Mouse (Mus musculus): ENCODE results near the gene Map6. TPM values are rescaled to one million over a fixed set of nuclear protein-coding genes. Genes with fewer than 3 reads are reported as not detected.

Gene Map6
- total RNA-seq (2017) = 0.20 TPM in 1 of 2 replicates, not detected in the other

GRCm38 (mm10) chr7:99267251-99267896 is at the start of gene Map6:
Gene Map6, plus strand, starts transcription at chr7:99267447.
- ATAC-seq (replicated peaks in 1 of 2; ENCODE audit: insufficient read depth in 1 of 2, low FRiP score in 2 of 2, low TSS enrichment in 1 of 2, low read depth in 1 of 2, poor library complexity in 2 of 2, severe bottlenecking in 2 of 2) = peak in 1 of 2 experiments; percentile 22; a peak in 1 of 4 replicates

- no peak for ATAC-seq (replicated peaks in 1 of 2; ENCODE audit: insufficient read depth in 1 of 2, low FRiP score in 2 of 2, low TSS enrichment in 1 of 2, low read depth in 1 of 2, poor library complexity in 2 of 2, severe bottlenecking in 2 of 2)
These were observed 43.0 kb upstream of the Map6 start for GRCm38 (mm10) chr7:99224225-99224624.

GRCm38 (mm10) chr7:99224648-99225190 is 42.5 kb upstream of the Map6 start:
- no peak for ATAC-seq (replicated peaks in 1 of 2; ENCODE audit: insufficient read depth in 1 of 2, low FRiP score in 2 of 2, low TSS enrichment in 1 of 2, low read depth in 1 of 2, poor library complexity in 2 of 2, severe bottlenecking in 2 of 2)

GRCm38 (mm10) chr7:99225421-99225820 is 41.8 kb upstream of the Map6 start:
- no peak for ATAC-seq (replicated peaks in 1 of 2; ENCODE audit: insufficient read depth in 1 of 2, low FRiP score in 2 of 2, low TSS enrichment in 1 of 2, low read depth in 1 of 2, poor library complexity in 2 of 2, severe bottlenecking in 2 of 2)

GRCm38 (mm10) chr7:99226662-99227061 is 40.6 kb upstream of the Map6 start:
- ATAC-seq (replicated peaks in 1 of 2; ENCODE audit: insufficient read depth in 1 of 2, low FRiP score in 2 of 2, low TSS enrichment in 1 of 2, low read depth in 1 of 2, poor library complexity in 2 of 2, severe bottlenecking in 2 of 2) = no peak

GRCm38 (mm10) chr7:99227267-99227666 is 40.0 kb upstream of the Map6 start:
- ATAC-seq (replicated peaks in 1 of 2; ENCODE audit: insufficient read depth in 1 of 2, low FRiP score in 2 of 2, low TSS enrichment in 1 of 2, low read depth in 1 of 2, poor library complexity in 2 of 2, severe bottlenecking in 2 of 2) = no peak

- no peak for ATAC-seq (replicated peaks in 1 of 2; ENCODE audit: insufficient read depth in 1 of 2, low FRiP score in 2 of 2, low TSS enrichment in 1 of 2, low read depth in 1 of 2, poor library complexity in 2 of 2, severe bottlenecking in 2 of 2)
These were observed 38.4 kb upstream of the Map6 start for GRCm38 (mm10) chr7:99228825-99229224.

GRCm38 (mm10) chr7:99229411-99229810 is 37.8 kb upstream of the Map6 start:
- peak; percentile 67 to 73; a peak in 3 of 4 replicates for ATAC-seq (replicated peaks in 1 of 2; ENCODE audit: insufficient read depth in 1 of 2, low FRiP score in 2 of 2, low TSS enrichment in 1 of 2, low read depth in 1 of 2, poor library complexity in 2 of 2, severe bottlenecking in 2 of 2)

- ATAC-seq (replicated peaks in 1 of 2; ENCODE audit: insufficient read depth in 1 of 2, low FRiP score in 2 of 2, low TSS enrichment in 1 of 2, low read depth in 1 of 2, poor library complexity in 2 of 2, severe bottlenecking in 2 of 2) = no peak
These were observed 37.0 kb upstream of the Map6 start for GRCm38 (mm10) chr7:99230061-99230747.

GRCm38 (mm10) chr7:99232571-99232970 is 34.7 kb upstream of the Map6 start:
- ATAC-seq (replicated peaks in 1 of 2; ENCODE audit: insufficient read depth in 1 of 2, low FRiP score in 2 of 2, low TSS enrichment in 1 of 2, low read depth in 1 of 2, poor library complexity in 2 of 2, severe bottlenecking in 2 of 2) = no peak

GRCm38 (mm10) chr7:99234916-99235315 is 32.3 kb upstream of the Map6 start:
- no peak for ATAC-seq (replicated peaks in 1 of 2; ENCODE audit: insufficient read depth in 1 of 2, low FRiP score in 2 of 2, low TSS enrichment in 1 of 2, low read depth in 1 of 2, poor library complexity in 2 of 2, severe bottlenecking in 2 of 2)

- ATAC-seq (replicated peaks in 1 of 2; ENCODE audit: insufficient read depth in 1 of 2, low FRiP score in 2 of 2, low TSS enrichment in 1 of 2, low read depth in 1 of 2, poor library complexity in 2 of 2, severe bottlenecking in 2 of 2) = no peak
These were observed 31.6 kb upstream of the Map6 start for GRCm38 (mm10) chr7:99235657-99236056.

- ATAC-seq (replicated peaks in 1 of 2; ENCODE audit: insufficient read depth in 1 of 2, low FRiP score in 2 of 2, low TSS enrichment in 1 of 2, low read depth in 1 of 2, poor library complexity in 2 of 2, severe bottlenecking in 2 of 2) = no peak
These were observed 30.2 kb upstream of the Map6 start for GRCm38 (mm10) chr7:99236888-99237660.

GRCm38 (mm10) chr7:99238417-99238816 is 28.8 kb upstream of the Map6 start, which contains the start of gene Mogat2:
Gene Mogat2, minus strand, starts transcription at chr7:99238619.
- ATAC-seq (replicated peaks in 1 of 2; ENCODE audit: insufficient read depth in 1 of 2, low FRiP score in 2 of 2, low TSS enrichment in 1 of 2, low read depth in 1 of 2, poor library complexity in 2 of 2, severe bottlenecking in 2 of 2) = peak; percentile 37 to 66; a peak in 3 of 4 replicates

- ATAC-seq (replicated peaks in 1 of 2; ENCODE audit: insufficient read depth in 1 of 2, low FRiP score in 2 of 2, low TSS enrichment in 1 of 2, low read depth in 1 of 2, poor library complexity in 2 of 2, severe bottlenecking in 2 of 2) = no peak
These were observed 25.1 kb upstream of the Map6 start for GRCm38 (mm10) chr7:99242097-99242496.

GRCm38 (mm10) chr7:99248157-99248742 is 19.0 kb upstream of the Map6 start:
- peak in 1 of 2 experiments; percentile 34; a peak in 1 of 4 replicates for ATAC-seq (replicated peaks in 1 of 2; ENCODE audit: insufficient read depth in 1 of 2, low FRiP score in 2 of 2, low TSS enrichment in 1 of 2, low read depth in 1 of 2, poor library complexity in 2 of 2, severe bottlenecking in 2 of 2)

- ATAC-seq (replicated peaks in 1 of 2; ENCODE audit: insufficient read depth in 1 of 2, low FRiP score in 2 of 2, low TSS enrichment in 1 of 2, low read depth in 1 of 2, poor library complexity in 2 of 2, severe bottlenecking in 2 of 2) = peak; percentile 77 to 80
These were observed 18.2 kb upstream of the Map6 start for GRCm38 (mm10) chr7:99248906-99249581.
